Mouse (Mus musculus) heart, embryonic 10.5 days (tissue): Measurements from ENCODE around the gene Olfr342. TPM values are rescaled to one million over a fixed set of nuclear protein-coding genes. Genes with fewer than 3 reads are reported as not detected.

Source experiments
- DNase-seq: peaks from one replicate; pipeline ENCODE4 v3.0.0-alpha.2; 2017; ENCODE audit warnings: low spot score
- H3K27ac ChIP-seq: fragments of 300-500 bp; sonication (generic); 2 replicates; pipeline ENCODE4 v1.5.1; 2016; ENCODE audit warnings: mild to moderate bottlenecking
- H3K27me3 ChIP-seq: fragments of 300-500 bp; sonication (generic); 2 replicates; pipeline ENCODE4 v1.6.1; 2016; ENCODE audit warnings: mild to moderate bottlenecking; ENCODE audit not compliant: poor library complexity, insufficient read depth, severe bottlenecking
- H3K36me3 ChIP-seq: fragments of 300-500 bp; sonication (generic); 2 replicates; pipeline ENCODE4 v1.6.1; 2016; ENCODE audit warnings: mild to moderate bottlenecking, moderate library complexity
- H3K4me1 ChIP-seq: fragments of 300-500 bp; sonication (generic); 2 replicates; pipeline ENCODE4 v1.6.1; 2016; ENCODE audit warnings: mild to moderate bottlenecking
- H3K4me3 ChIP-seq: fragments of 300-500 bp; sonication (generic); 2 replicates; pipeline ENCODE4 v1.5.1; 2016; ENCODE audit warnings: mild to moderate bottlenecking, moderate library complexity
- H3K9me3 ChIP-seq: fragments of 300-500 bp; sonication (generic); 2 replicates; pipeline ENCODE4 v1.6.1; 2016; ENCODE audit warnings: mild to moderate bottlenecking, moderate library complexity
- WGBS: fragments of 180-500 bp; shearing (Covaris S2); methylation state at CpG from one replicate; pipeline ENCODE4 v1.1.7; 2016; 5-methylcytosine and 5-hydroxymethylcytosine counted together
- polyA plus RNA-seq: library from polyadenylated mRNA; unstranded; fragments of >200 nt; fragmentation: Nextera tagmentation; extraction: Ambion mirVana; gene quantifications from 2 replicates; pipeline ENCODE4 v1.2.1, GENCODE M21; 2016

Olfr342 gene
- polyA plus RNA-seq = not detected in 2 replicates

- H3K4me3 ChIP-seq = no peak within 1 kb of the TSS
- no peak within 1 kb of the TSS for H3K27ac ChIP-seq
- H3K27me3 ChIP-seq = no peaks in the 10 kb centered on the region
- H3K4me1 ChIP-seq = no peaks in the 10 kb centered on the region
- H3K36me3 ChIP-seq = no peaks in the 10 kb centered on the region
- 68% methylated on average over 3 of the region's 3 CpGs for WGBS
- 0 out of 2 replicates have a peak, but pooled peaks cover 6% of the 10 kb centered on the region for H3K9me3 ChIP-seq
- no peak for DNase-seq
Measured at GRCm38 (mm10) chr2:36524698-36525097, at the start of gene Olfr342. Gene Olfr342 (plus strand): TSS chr2:36524998.

GRCm38 (mm10) chr2:36482368-36482767 is 42.4 kb upstream of the Olfr342 start, which contains the start of gene Olfr341:
Gene Olfr341 (minus strand): TSS chr2:36482468.
- no peak for DNase-seq
- Histone ChIP-seq H3K27me3 (no peaks in the 10 kb centered on the region), H3K4me1 (no peaks in the 10 kb centered on the region), H3K9me3 (peaks cover 16% of the 10 kb centered on the region), H3K4me3 (no peak within 1 kb of the TSS), H3K36me3 (no peaks in the 10 kb centered on the region), H3K27ac (no peak within 1 kb of the TSS)

- Histone ChIP-seq H3K27me3 (no peaks in the 10 kb centered on the region), H3K27ac (no peak overlapping the region), H3K4me3 (no peak overlapping the region), H3K9me3 (no peaks in the 10 kb centered on the region), H3K4me1 (no peaks in the 10 kb centered on the region), H3K36me3 (no peaks in the 10 kb centered on the region)
- no peak for DNase-seq
Measured at GRCm38 (mm10) chr2:36565156-36565555, 40.4 kb downstream of the Olfr342 start.

GRCm38 (mm10) chr2:36566362-36566761 is 41.6 kb downstream of the Olfr342 start, which contains the start of gene Olfr344:
Gene Olfr344 (plus strand): TSS chr2:36566662.
- no peaks in the 10 kb centered on the region for H3K9me3 ChIP-seq
- no peaks in the 10 kb centered on the region for H3K4me1 ChIP-seq
- no peaks in the 10 kb centered on the region for H3K27me3 ChIP-seq
- H3K36me3 ChIP-seq = no peaks in the 10 kb centered on the region
- 67% methylated on average over 1 of the region's 1 CpGs for WGBS
- no peak within 1 kb of the TSS for H3K4me3 ChIP-seq
- no peak within 1 kb of the TSS for H3K27ac ChIP-seq
- DNase-seq = no peak

GRCm38 (mm10) chr2:36567022-36567421 is 42.2 kb downstream of the Olfr342 start:
- no peaks in the 10 kb centered on the region for H3K27me3 ChIP-seq
- no peak overlapping the region for H3K27ac ChIP-seq
- H3K36me3 ChIP-seq = no peaks in the 10 kb centered on the region
- H3K4me3 ChIP-seq = no peak overlapping the region
- no peak for DNase-seq
- no peaks in the 10 kb centered on the region for H3K9me3 ChIP-seq
- no peaks in the 10 kb centered on the region for H3K4me1 ChIP-seq

GRCm38 (mm10) chr2:36567845-36568244 is 43.0 kb downstream of the Olfr342 start:
- no peak for DNase-seq
- Histone ChIP-seq H3K4me3 (no peak overlapping the region), H3K27ac (no peak overlapping the region), H3K4me1 (no peaks in the 10 kb centered on the region), H3K36me3 (no peaks in the 10 kb centered on the region), H3K9me3 (no peaks in the 10 kb centered on the region), H3K27me3 (no peaks in the 10 kb centered on the region)
- WGBS = 88% methylated on average over 3 of the region's 3 CpGs

Other genes with a start within 250 kb of the Olfr342 start
- gene Olfr338, start 151.5 kb upstream of the Olfr342 start, polyA plus RNA-seq = not detected in 2 replicates
- gene Olfr339, start 106.1 kb upstream of the Olfr342 start, polyA plus RNA-seq = not detected in 2 replicates
- not detected in 2 replicates for gene Olfr340, start 72.4 kb upstream of the Olfr342 start, polyA plus RNA-seq
- not detected in 2 replicates for gene Olfr341, start 42.5 kb upstream of the Olfr342 start, polyA plus RNA-seq
- gene Olfr344, start 41.7 kb downstream of the Olfr342 start, polyA plus RNA-seq = not detected in 2 replicates
- not detected in 2 replicates for gene Olfr345, start 115.0 kb downstream of the Olfr342 start, polyA plus RNA-seq
- not detected in 2 replicates for gene Olfr346, start 160.8 kb downstream of the Olfr342 start, polyA plus RNA-seq
- not detected in 2 replicates for gene Olfr347, start 206.9 kb downstream of the Olfr342 start, polyA plus RNA-seq